8 mouse cellular contexts compared by ENCODE assay signal in the genomic region with DNA sequence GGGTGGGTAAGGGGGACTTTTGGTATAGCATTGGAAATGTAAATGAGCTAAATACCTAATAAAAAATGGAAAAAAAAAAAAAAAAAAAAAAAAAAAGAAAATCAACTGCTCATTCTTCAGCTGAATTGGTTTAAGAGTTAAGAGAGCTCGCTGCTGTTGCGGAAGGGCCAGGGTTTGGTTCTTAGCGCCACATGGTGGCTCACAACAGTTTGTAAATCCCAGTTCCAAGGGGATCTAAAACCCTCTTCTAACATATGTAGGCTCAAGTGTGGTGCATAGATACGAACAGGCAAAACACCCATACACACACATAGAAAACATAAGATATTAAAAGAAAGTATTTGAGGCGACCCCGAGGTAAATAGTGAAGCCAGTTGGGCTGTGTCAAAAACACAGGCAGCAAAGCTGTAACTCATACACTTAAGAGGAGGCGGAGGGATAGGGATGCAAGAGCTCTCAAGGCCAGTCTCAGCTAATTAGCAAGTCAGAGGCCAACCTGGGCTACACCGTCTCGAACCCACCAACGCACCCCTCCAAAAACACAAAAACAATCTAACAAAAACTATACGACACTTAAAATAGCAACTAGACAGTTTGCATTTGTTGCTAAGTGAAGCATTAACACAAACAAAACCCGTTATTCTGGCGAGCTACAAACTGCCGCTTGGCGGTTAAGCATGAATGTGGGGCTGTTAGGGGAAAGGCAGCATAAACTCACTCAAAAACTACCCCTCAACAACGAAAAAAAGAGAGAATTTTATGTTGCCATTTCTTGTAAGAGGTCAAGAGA. TPM values are rescaled to one million over a fixed set of nuclear protein-coding genes. Genes with fewer than 3 reads are reported as not detected.
DNase-seq lines count a peak whose midpoint lies in the region; ATAC-seq and TF ChIP-seq lines count a peak whose summit lies in the region.

No protein-coding gene starts in this region.

- peaks cover 21% of the 10 kb centered on the region for H3K36me3 ChIP-seq in hindbrain, embryonic 13.5 days
- H3K36me3 ChIP-seq in midbrain, embryonic 15.5 days (replicated peaks): peaks cover 8% of the 10 kb centered on the region

- H3K9me3 ChIP-seq in hindbrain, embryonic 13.5 days: no peaks in the 10 kb centered on the region
- H3K9me3 ChIP-seq in midbrain, embryonic 15.5 days: no peaks in the 10 kb centered on the region

- peak overlapping the region; percentile 77 for H3K4me3 ChIP-seq in lung, adult 2 months (replicated peaks; ENCODE audit: extremely low read depth, low read depth, low read length)
- H3K4me3 ChIP-seq in bone marrow, adult 2 months (replicated peaks; ENCODE audit: control insufficient read depth, low read depth, low read length): peak overlapping the region; percentile 99
- H3K4me3 ChIP-seq in hindbrain, embryonic 13.5 days: peak overlapping the region; percentile 88
- H3K4me3 ChIP-seq in midbrain, embryonic 15.5 days: peak overlapping the region; percentile 88

- 30% methylated on average over 16 of the region's 16 CpGs for WGBS in lung, adult 2 months
- 35% methylated on average over 16 of the region's 16 CpGs for WGBS in bone marrow, adult 2 months
- WGBS in hindbrain, embryonic 13.5 days: 38% methylated on average over 16 of the region's 16 CpGs
- WGBS in midbrain, embryonic 15.5 days: 34% methylated on average over 16 of the region's 16 CpGs

- peak overlapping the region; percentile 87 for H3K9ac ChIP-seq in hindbrain, embryonic 13.5 days
- H3K9ac ChIP-seq in midbrain, embryonic 15.5 days: peak overlapping the region; percentile 63

- H3K4me2 ChIP-seq in hindbrain, embryonic 13.5 days: peak overlapping the region; percentile 92
- peak overlapping the region; percentile 81 for H3K4me2 ChIP-seq in midbrain, embryonic 15.5 days

- no peaks in the 10 kb centered on the region for H3K27me3 ChIP-seq in hindbrain, embryonic 13.5 days
- no peaks in the 10 kb centered on the region for H3K27me3 ChIP-seq in midbrain, embryonic 15.5 days (replicated peaks)

- no peak for DNase-seq in lung, adult 2 months
- DNase-seq in lung, postnatal 14 days: no peak
- DNase-seq in frontal cortex, adult 2 months (ENCODE audit: extremely low spot score in 1 of 2, low spot score in 1 of 2): no peak
- DNase-seq in spleen, adult 18-20 months: no peak
- DNase-seq in gastrocnemius, adult 18-20 months (ENCODE audit: low spot score): no peak

- no peak for ATAC-seq in hindbrain, embryonic 13.5 days (ENCODE audit: low FRiP score)
- no peak for ATAC-seq in midbrain, embryonic 15.5 days (replicated peaks)

- peak overlapping the region; percentile 81 for H3K27ac ChIP-seq in bone marrow, adult 2 months (ENCODE audit: control insufficient read depth, insufficient read depth, low read depth, low read length, poor library complexity)
- peak overlapping the region; percentile 85 for H3K27ac ChIP-seq in hindbrain, embryonic 13.5 days
- peak overlapping the region; percentile 79 for H3K27ac ChIP-seq in midbrain, embryonic 15.5 days

- no peak for TF ChIP-seq POLR2A in lung, adult 2 months (IDR thresholded peaks at IDR 0.05; ENCODE audit: borderline replicate concordance, extremely low read depth, low read depth, low read length)
- no peak for TF ChIP-seq POLR2A in bone marrow, adult 2 months (IDR thresholded peaks at IDR 0.05; ENCODE audit: borderline replicate concordance, control insufficient read depth, low read depth, low read length)

- no peak for TF ChIP-seq CTCF in lung, adult 2 months (IDR thresholded peaks at IDR 0.05; ENCODE audit: insufficient read depth, low read length)
- no peak for TF ChIP-seq CTCF in bone marrow, adult 2 months (IDR thresholded peaks at IDR 0.05; ENCODE audit: control insufficient read depth, insufficient read depth, low read length)

- peaks cover 5% of the 10 kb centered on the region for H3K4me1 ChIP-seq in lung, adult 2 months (ENCODE audit: control insufficient read depth, insufficient read depth, low read length)
- peaks cover 2% of the 10 kb centered on the region; the same call in 1 of the 2 replicates for H3K4me1 ChIP-seq in bone marrow, adult 2 months (ENCODE audit: control insufficient read depth, insufficient read depth, low read length)
- H3K4me1 ChIP-seq in hindbrain, embryonic 13.5 days (replicated peaks): peaks cover 12% of the 10 kb centered on the region
- peaks cover 15% of the 10 kb centered on the region for H3K4me1 ChIP-seq in midbrain, embryonic 15.5 days

RNA-seq across cellular contexts. Expression of gene Ddx19a, which starts 0.8 kb away (rescaled TPM):
- 16.3 and 21.0 TPM in 2 replicates for polyA plus RNA-seq in lung, adult 2 months (2012; rRNA removed)
- polyA plus RNA-seq in bone marrow, adult 2 months (2011; ENCODE audit: insufficient read depth, insufficient read length, low replicate concordance, missing spikeins): 13.5 and 17.3 TPM in 2 replicates
- polyA plus RNA-seq in hindbrain, embryonic 13.5 days (2015; fragmentation: Nextera tagmentation; extraction: Ambion mirVana): 11.5 and 11.6 TPM in 2 replicates
- polyA plus RNA-seq in midbrain, embryonic 15.5 days (2015; fragmentation: Nextera tagmentation; extraction: Ambion mirVana): 12.1 and 12.8 TPM in 2 replicates
- 25.1 and 27.5 TPM in 2 replicates for polyA plus RNA-seq in frontal cortex, adult 2 months (2012; rRNA removed)
- total RNA-seq in gastrocnemius, adult 18-20 months (2021): 10 to 100 TPM; 27.2 to 31.8 TPM

RNA-seq across cellular contexts. Expression of gene Ddx19b, which starts 34.7 kb away (rescaled TPM):
- 2.4 and 4.9 TPM in 2 replicates for polyA plus RNA-seq in lung, adult 2 months (2012; rRNA removed)
- 1.8 and 3.4 TPM in 2 replicates for polyA plus RNA-seq in bone marrow, adult 2 months (2011; ENCODE audit: insufficient read depth, insufficient read length, low replicate concordance, missing spikeins)
- polyA plus RNA-seq in hindbrain, embryonic 13.5 days (2015; fragmentation: Nextera tagmentation; extraction: Ambion mirVana): 7.6 and 7.9 TPM in 2 replicates
- polyA plus RNA-seq in midbrain, embryonic 15.5 days (2015; fragmentation: Nextera tagmentation; extraction: Ambion mirVana): 7.9 and 8.0 TPM in 2 replicates
- 14.2 TPM in 2 replicates for polyA plus RNA-seq in frontal cortex, adult 2 months (2012; rRNA removed)
- total RNA-seq in gastrocnemius, adult 18-20 months (2021): 10 to 100 TPM; 10.8 to 11.7 TPM

RNA-seq across cellular contexts. Expression of gene Aars, which starts 36.1 kb away (rescaled TPM):
- polyA plus RNA-seq in lung, adult 2 months (2012; rRNA removed): 20.0 and 28.7 TPM in 2 replicates
- polyA plus RNA-seq in bone marrow, adult 2 months (2011; ENCODE audit: insufficient read depth, insufficient read length, low replicate concordance, missing spikeins): 31.6 and 48.3 TPM in 2 replicates
- 67.7 and 70.4 TPM in 2 replicates for polyA plus RNA-seq in hindbrain, embryonic 13.5 days (2015; fragmentation: Nextera tagmentation; extraction: Ambion mirVana)
- 86.1 and 91.0 TPM in 2 replicates for polyA plus RNA-seq in midbrain, embryonic 15.5 days (2015; fragmentation: Nextera tagmentation; extraction: Ambion mirVana)
- polyA plus RNA-seq in frontal cortex, adult 2 months (2012; rRNA removed): 65.7 and 70.7 TPM in 2 replicates
- 10 to 100 TPM; 43.1 to 54.1 TPM for total RNA-seq in gastrocnemius, adult 18-20 months (2021)

RNA-seq across cellular contexts. Expression of gene Exosc6, which starts 59.3 kb away (rescaled TPM):
- 1.8 and 22.2 TPM in 2 replicates for polyA plus RNA-seq in lung, adult 2 months (2012; rRNA removed)
- polyA plus RNA-seq in bone marrow, adult 2 months (2011; ENCODE audit: insufficient read depth, insufficient read length, low replicate concordance, missing spikeins): not detected in 2 replicates
- not detected in 2 replicates for polyA plus RNA-seq in hindbrain, embryonic 13.5 days (2015; fragmentation: Nextera tagmentation; extraction: Ambion mirVana)
- not detected in 2 replicates for polyA plus RNA-seq in midbrain, embryonic 15.5 days (2015; fragmentation: Nextera tagmentation; extraction: Ambion mirVana)
- polyA plus RNA-seq in frontal cortex, adult 2 months (2012; rRNA removed): not detected in 2 replicates
- total RNA-seq in gastrocnemius, adult 18-20 months (2021): not detected
